Mouse (Mus musculus) heart, embryonic 16.5 days (tissue): Measurements from ENCODE around the gene Smurf1. TPM values are rescaled to one million over a fixed set of nuclear protein-coding genes. Genes with fewer than 3 reads are reported as not detected.

ENCODE experiments used
- microRNA-seq: library from miRNA; unstranded; fragments of <30 nt; microRNA quantifications from one replicate; pipeline ENCODE4, GENCODE M21; 2017
- polyA plus RNA-seq: library from polyadenylated mRNA; unstranded; fragments of >200 nt; fragmentation: Nextera tagmentation; extraction: Ambion mirVana; gene quantifications from 2 replicates; pipeline ENCODE4 v1.2.1, GENCODE M21; 2015

Gene Smurf1
- polyA plus RNA-seq, 1 experiment from 2014 or later = 9.3 TPM

Small RNA genes within 50 kb of the gene (microRNA-seq; reads per million reads assigned to microRNA genes)
- 1.4 reads per million for gene Mir7039

Other genes with a start within 250 kb of the Smurf1 start
- gene Tmem130, start 204.0 kb downstream of the Smurf1 start, polyA plus RNA-seq = 0.89 and 0.97 TPM in 2 replicates
- 43.8 and 47.2 TPM in 2 replicates for gene Trrap, start 198.1 kb downstream of the Smurf1 start, polyA plus RNA-seq
- not detected in 2 replicates for gene Gm4871, start 66.9 kb upstream of the Smurf1 start, polyA plus RNA-seq
- gene 1700018F24Rik, start 77.1 kb upstream of the Smurf1 start, polyA plus RNA-seq = not detected in 2 replicates
- gene Arpc1a, start 118.0 kb upstream of the Smurf1 start, polyA plus RNA-seq = 91.5 and 93.7 TPM in 2 replicates
- gene Kpna7, start 118.2 kb upstream of the Smurf1 start, polyA plus RNA-seq = 0.11 TPM in 1 of 2 replicates, not detected in the other
- 263 and 300 TPM in 2 replicates for gene Arpc1b, start 148.4 kb upstream of the Smurf1 start, polyA plus RNA-seq
- gene Pdap1, start 174.4 kb upstream of the Smurf1 start, polyA plus RNA-seq = 46.0 and 49.8 TPM in 2 replicates
- 118 and 134 TPM in 2 replicates for gene Bud31, start 174.5 kb upstream of the Smurf1 start, polyA plus RNA-seq
- 16.4 and 17.2 TPM in 2 replicates for gene Ptcd1, start 201.3 kb upstream of the Smurf1 start, polyA plus RNA-seq
- 25.9 and 26.5 TPM in 2 replicates for gene Cpsf4, start 201.4 kb upstream of the Smurf1 start, polyA plus RNA-seq
- 1,156 and 1,380 TPM in 2 replicates for gene Atp5j2, start 226.2 kb upstream of the Smurf1 start, polyA plus RNA-seq
- gene Zkscan14, start 236.0 kb upstream of the Smurf1 start, polyA plus RNA-seq = 7.0 and 8.0 TPM in 2 replicates
- gene Zkscan5, start 238.7 kb upstream of the Smurf1 start, polyA plus RNA-seq = 9.8 and 9.9 TPM in 2 replicates